Mouse (Mus musculus) ovary, adult 10 weeks (tissue): ENCODE data around the gene Hspb9. TPM values are rescaled to one million over a fixed set of nuclear protein-coding genes. Genes with fewer than 3 reads are reported as not detected.

ENCODE experiments used
- polyA plus RNA-seq: library from polyadenylated mRNA; stranded (reverse); fragments of 350-450 nt; fragmentation: Illumina TruSeq; extraction: RNeasy Lipid Tissue Mini Kit (QIAGEN cat#74804); gene quantifications from one replicate; pipeline ENCODE4 v1.2.3, GENCODE M21; 2014

Gene Hspb9
- not detected for polyA plus RNA-seq

GRCm38 (mm10) chr11:100713735-100714533 lies at the start of gene Hspb9:
Hspb9 (plus strand) TSS chr11:100713850.

GRCm38 (mm10) chr11:100692164-100692616 lies 21.5 kb upstream of the Hspb9 start, which contains the start of gene Zfp385c:
Zfp385c (minus strand) TSS chr11:100692455.

GRCm38 (mm10) chr11:100703851-100704531 lies 9.7 kb upstream of the Hspb9 start, which contains the start of gene Dhx58:
Dhx58 (minus strand) TSS chr11:100704271.

GRCm38 (mm10) chr11:100711783-100712615 lies 1.7 kb upstream of the Hspb9 start, which contains the start of gene Kat2a:
Kat2a (minus strand) TSS chr11:100712465.

GRCm38 (mm10) chr11:100738066-100738604 lies 24.5 kb downstream of the Hspb9 start, which contains the start of gene Rab5c:
Rab5c (minus strand) TSS chr11:100738215.

GRCm38 (mm10) chr11:100759611-100760233 lies 46.1 kb downstream of the Hspb9 start, which contains the start of gene Kcnh4:
Kcnh4 (minus strand) TSS chr11:100759942.

GRCm38 (mm10) chr11:100762831-100763230 lies 49.2 kb downstream of the Hspb9 start, which contains the start of gene Hcrt:
Hcrt (minus strand) TSS chr11:100762931.

Other genes starting within 250 kb of the Hspb9 start
- gene Klhl11, start 241.1 kb upstream of the Hspb9 start, polyA plus RNA-seq: 43.0 TPM
- 125 TPM for gene Acly, start 185.8 kb upstream of the Hspb9 start, polyA plus RNA-seq
- 0.86 TPM for gene Ttc25, start 168.2 kb upstream of the Hspb9 start, polyA plus RNA-seq
- 5.8 TPM for gene Cnp, start 138.9 kb upstream of the Hspb9 start, polyA plus RNA-seq
- 2.5 TPM for gene Nkiras2, start 94.6 kb upstream of the Hspb9 start, polyA plus RNA-seq
- gene Dnajc7, start 93.7 kb upstream of the Hspb9 start, polyA plus RNA-seq: 139 TPM
- gene Zfp385c, start 21.4 kb upstream of the Hspb9 start, polyA plus RNA-seq: 0.17 TPM
- gene Dhx58, start 9.6 kb upstream of the Hspb9 start, polyA plus RNA-seq: 0.60 TPM
- gene Kat2a, start 1.4 kb upstream of the Hspb9 start, polyA plus RNA-seq: 2.3 TPM
- gene Rab5c, start 24.4 kb downstream of the Hspb9 start, polyA plus RNA-seq: 29.9 TPM
- not detected for gene Kcnh4, start 46.1 kb downstream of the Hspb9 start, polyA plus RNA-seq
- not detected for gene Hcrt, start 49.1 kb downstream of the Hspb9 start, polyA plus RNA-seq
- 1.3 TPM for gene Ghdc, start 57.1 kb downstream of the Hspb9 start, polyA plus RNA-seq
- 8.5 TPM for gene Stat5b, start 136.9 kb downstream of the Hspb9 start, polyA plus RNA-seq
- 5.4 TPM for gene Stat5a, start 145.5 kb downstream of the Hspb9 start, polyA plus RNA-seq
- gene Stat3, start 225.7 kb downstream of the Hspb9 start, polyA plus RNA-seq: 20.3 TPM